Mouse (Mus musculus) bone marrow macrophage, adult 2 months (primary cell): ENCODE measurements around the gene Klf9.

Experiments used
- CTCF ChIP-seq: IDR thresholded peaks from 2 replicates; pipeline ENCODE4 v1.5.1; 2012; ENCODE audit warnings: low read depth, mild to moderate bottlenecking, low read length, moderate library complexity
- POLR2A ChIP-seq: IDR thresholded peaks from 2 replicates; pipeline ENCODE4 v1.6.1; 2012; ENCODE audit warnings: mild to moderate bottlenecking, low read depth, low read length, borderline replicate concordance

DNA sequence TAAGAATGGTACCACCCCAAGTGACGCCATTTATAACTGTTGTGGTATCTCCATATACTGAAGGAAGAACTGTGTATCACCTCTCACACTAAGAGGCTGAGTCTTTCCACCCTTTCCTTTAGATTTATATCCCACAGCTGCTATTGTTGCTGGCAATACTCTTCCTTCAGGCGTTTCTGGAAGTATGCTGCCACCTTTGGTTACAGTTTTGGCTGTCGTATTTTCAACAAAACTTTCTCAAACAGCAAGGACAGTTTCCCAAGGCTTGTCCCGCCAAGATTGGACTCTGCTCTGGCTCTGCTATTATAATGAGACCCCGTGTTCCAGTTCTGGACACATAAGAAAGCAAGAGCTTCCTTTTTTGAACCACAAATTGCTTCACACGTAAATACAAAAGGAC lies 70.3 kb downstream of the Klf9 start:
- TF ChIP-seq CTCF (no peak), POLR2A (no peak)
